Mouse (Mus musculus): ENCODE data around the gene Wdr19. TPM values are rescaled to one million over a fixed set of nuclear protein-coding genes. Genes with fewer than 3 reads are reported as not detected.

The Wdr19 gene
- polyA plus RNA-seq (2011; ENCODE audit: insufficient read depth, insufficient read length, low read depth, missing spikeins) = 13.8 and 13.9 TPM in 2 replicates

- Histone ChIP-seq H3K4me3 (ENCODE audit: low read depth, low read length) (peak within 1 kb of the TSS; percentile 72), H3K27me3 (ENCODE audit: control insufficient read depth, insufficient read depth, low read length, poor library complexity, severe bottlenecking) (no peaks in the 10 kb centered on the region), H3K4me1 (ENCODE audit: control insufficient read depth, insufficient read depth, low read length) (no peaks in the 10 kb centered on the region), H3K9me3 (replicated peaks; ENCODE audit: control insufficient read depth, insufficient read depth, low read length, poor library complexity, severe bottlenecking) (no peaks in the 10 kb centered on the region), H3K36me3 (ENCODE audit: control insufficient read depth, insufficient read depth, low read length, poor library complexity, severe bottlenecking) (no peaks in the 10 kb centered on the region), H3K27ac (ENCODE audit: insufficient read depth, low read length) (no peak within 1 kb of the TSS), H3K9ac (ENCODE audit: low read depth, poor library complexity, severe bottlenecking) (peak within 1 kb of the TSS; percentile 52)
- TF ChIP-seq CTCF (IDR thresholded peaks at IDR 0.05; ENCODE audit: low read depth, low read length) (no peak), EP300 (IDR thresholded peaks at IDR 0.05; ENCODE audit: insufficient read depth, low read depth, low read length) (no peak), POLR2A (IDR thresholded peaks at IDR 0.05; ENCODE audit: insufficient read depth, low read length) (peak; percentile 87)
These were observed at the start of gene Wdr19 for GRCm38 (mm10) chr5:65199346-65200128. Wdr19 (plus strand) TSS chr5:65199696.

- no peak overlapping the region for H3K4me3 ChIP-seq (ENCODE audit: low read depth, low read length)
- H3K27ac ChIP-seq (ENCODE audit: insufficient read depth, low read length) = no peak overlapping the region
- TF ChIP-seq CTCF (IDR thresholded peaks at IDR 0.05; ENCODE audit: low read depth, low read length) (no peak), POLR2A (IDR thresholded peaks at IDR 0.05; ENCODE audit: insufficient read depth, low read length) (no peak), EP300 (IDR thresholded peaks at IDR 0.05; ENCODE audit: insufficient read depth, low read depth, low read length) (no peak)
- no peaks in the 10 kb centered on the region for H3K36me3 ChIP-seq (ENCODE audit: control insufficient read depth, insufficient read depth, low read length, poor library complexity, severe bottlenecking)
- no peaks in the 10 kb centered on the region for H3K9me3 ChIP-seq (replicated peaks; ENCODE audit: control insufficient read depth, insufficient read depth, low read length, poor library complexity, severe bottlenecking)
- H3K27me3 ChIP-seq (ENCODE audit: control insufficient read depth, insufficient read depth, low read length, poor library complexity, severe bottlenecking) = no peaks in the 10 kb centered on the region
- no peak overlapping the region for H3K9ac ChIP-seq (ENCODE audit: low read depth, poor library complexity, severe bottlenecking)
- no peaks in the 10 kb centered on the region for H3K4me1 ChIP-seq (ENCODE audit: control insufficient read depth, insufficient read depth, low read length)
These were observed 49.8 kb upstream of the Wdr19 start for GRCm38 (mm10) chr5:65149706-65150105.

- Histone ChIP-seq H3K27me3 (ENCODE audit: control insufficient read depth, insufficient read depth, low read length, poor library complexity, severe bottlenecking) (no peaks in the 10 kb centered on the region), H3K9me3 (replicated peaks; ENCODE audit: control insufficient read depth, insufficient read depth, low read length, poor library complexity, severe bottlenecking) (no peaks in the 10 kb centered on the region), H3K36me3 (ENCODE audit: control insufficient read depth, insufficient read depth, low read length, poor library complexity, severe bottlenecking) (no peaks in the 10 kb centered on the region), H3K27ac (ENCODE audit: insufficient read depth, low read length) (no peak overlapping the region), H3K4me1 (ENCODE audit: control insufficient read depth, insufficient read depth, low read length) (no peaks in the 10 kb centered on the region), H3K4me3 (ENCODE audit: low read depth, low read length) (no peak overlapping the region), H3K9ac (ENCODE audit: low read depth, poor library complexity, severe bottlenecking) (no peak overlapping the region)
- no peak for TF ChIP-seq CTCF (IDR thresholded peaks at IDR 0.05; ENCODE audit: low read depth, low read length)
- TF ChIP-seq POLR2A (IDR thresholded peaks at IDR 0.05; ENCODE audit: insufficient read depth, low read length) = no peak
- TF ChIP-seq EP300 (IDR thresholded peaks at IDR 0.05; ENCODE audit: insufficient read depth, low read depth, low read length) = no peak
These were observed 49.0 kb upstream of the Wdr19 start for GRCm38 (mm10) chr5:65150376-65150955.

GRCm38 (mm10) chr5:65151276-65151675 lies 48.2 kb upstream of the Wdr19 start:
- Histone ChIP-seq H3K4me3 (ENCODE audit: low read depth, low read length) (no peak overlapping the region), H3K9ac (ENCODE audit: low read depth, poor library complexity, severe bottlenecking) (no peak overlapping the region), H3K27me3 (ENCODE audit: control insufficient read depth, insufficient read depth, low read length, poor library complexity, severe bottlenecking) (no peaks in the 10 kb centered on the region), H3K27ac (ENCODE audit: insufficient read depth, low read length) (no peak overlapping the region), H3K9me3 (replicated peaks; ENCODE audit: control insufficient read depth, insufficient read depth, low read length, poor library complexity, severe bottlenecking) (no peaks in the 10 kb centered on the region), H3K4me1 (ENCODE audit: control insufficient read depth, insufficient read depth, low read length) (no peaks in the 10 kb centered on the region), H3K36me3 (ENCODE audit: control insufficient read depth, insufficient read depth, low read length, poor library complexity, severe bottlenecking) (no peaks in the 10 kb centered on the region)
- no peak for TF ChIP-seq CTCF (IDR thresholded peaks at IDR 0.05; ENCODE audit: low read depth, low read length)
- TF ChIP-seq POLR2A (IDR thresholded peaks at IDR 0.05; ENCODE audit: insufficient read depth, low read length) = no peak
- no peak for TF ChIP-seq EP300 (IDR thresholded peaks at IDR 0.05; ENCODE audit: insufficient read depth, low read depth, low read length)

- TF ChIP-seq POLR2A (IDR thresholded peaks at IDR 0.05; ENCODE audit: insufficient read depth, low read length) = no peak
- no peak for TF ChIP-seq EP300 (IDR thresholded peaks at IDR 0.05; ENCODE audit: insufficient read depth, low read depth, low read length)
- no peak for TF ChIP-seq CTCF (IDR thresholded peaks at IDR 0.05; ENCODE audit: low read depth, low read length)
- Histone ChIP-seq H3K9ac (ENCODE audit: low read depth, poor library complexity, severe bottlenecking) (no peak overlapping the region), H3K9me3 (replicated peaks; ENCODE audit: control insufficient read depth, insufficient read depth, low read length, poor library complexity, severe bottlenecking) (no peaks in the 10 kb centered on the region), H3K4me3 (ENCODE audit: low read depth, low read length) (no peak overlapping the region), H3K36me3 (ENCODE audit: control insufficient read depth, insufficient read depth, low read length, poor library complexity, severe bottlenecking) (no peaks in the 10 kb centered on the region), H3K4me1 (ENCODE audit: control insufficient read depth, insufficient read depth, low read length) (no peaks in the 10 kb centered on the region), H3K27me3 (ENCODE audit: control insufficient read depth, insufficient read depth, low read length, poor library complexity, severe bottlenecking) (no peaks in the 10 kb centered on the region), H3K27ac (ENCODE audit: insufficient read depth, low read length) (no peak overlapping the region)
These were observed 47.7 kb upstream of the Wdr19 start for GRCm38 (mm10) chr5:65151767-65152166.

GRCm38 (mm10) chr5:65154287-65154686 lies 45.2 kb upstream of the Wdr19 start:
- H3K4me3 ChIP-seq (ENCODE audit: low read depth, low read length) = no peak overlapping the region
- H3K9ac ChIP-seq (ENCODE audit: low read depth, poor library complexity, severe bottlenecking) = no peak overlapping the region
- H3K36me3 ChIP-seq (ENCODE audit: control insufficient read depth, insufficient read depth, low read length, poor library complexity, severe bottlenecking) = no peaks in the 10 kb centered on the region
- no peaks in the 10 kb centered on the region for H3K27me3 ChIP-seq (ENCODE audit: control insufficient read depth, insufficient read depth, low read length, poor library complexity, severe bottlenecking)
- H3K27ac ChIP-seq (ENCODE audit: insufficient read depth, low read length) = no peak overlapping the region
- TF ChIP-seq EP300 (IDR thresholded peaks at IDR 0.05; ENCODE audit: insufficient read depth, low read depth, low read length) (no peak), CTCF (IDR thresholded peaks at IDR 0.05; ENCODE audit: low read depth, low read length) (no peak), POLR2A (IDR thresholded peaks at IDR 0.05; ENCODE audit: insufficient read depth, low read length) (no peak)
- H3K9me3 ChIP-seq (replicated peaks; ENCODE audit: control insufficient read depth, insufficient read depth, low read length, poor library complexity, severe bottlenecking) = no peaks in the 10 kb centered on the region
- no peaks in the 10 kb centered on the region for H3K4me1 ChIP-seq (ENCODE audit: control insufficient read depth, insufficient read depth, low read length)

Measured in ES-Bruce4 (cell line).